Mouse (Mus musculus): ENCODE measurements around the gene Snx6. TPM values are rescaled to one million over a fixed set of nuclear protein-coding genes. Genes with fewer than 3 reads are reported as not detected.

Snx6 gene
- polyA plus RNA-seq (2014; fragmentation: Nextera tagmentation; extraction: Ambion mirVana): 218 and 226 TPM in 2 replicates

GRCm38 (mm10) chr12:54795153-54795998, at the start of gene Snx6:
Snx6 (minus strand) TSS chr12:54795703.
- ATAC-seq (ENCODE audit: insufficient read depth, low FRiP score, low TSS enrichment): peak; percentile 93
- under 1% methylated on average over 76 of the region's 76 CpGs for WGBS
- Histone ChIP-seq H3K36me3 (ENCODE audit: control insufficient read depth, insufficient read depth, low read length) (no peaks in the 10 kb centered on the region), H3K27me3 (ENCODE audit: control insufficient read depth, insufficient read depth, low read length) (no peaks in the 10 kb centered on the region), H3K4me3 (ENCODE audit: low read depth, low read length) (peak within 1 kb of the TSS; percentile 76), H3K9ac (ENCODE audit: low read length) (peak within 1 kb of the TSS; percentile 98), H3K4me2 (ENCODE audit: low read depth) (peak within 1 kb of the TSS; percentile 70), H3K27ac (ENCODE audit: low read depth, low read length) (peak within 1 kb of the TSS; percentile 73; the same call in 1 of the 2 replicates), H3K4me1 (ENCODE audit: control insufficient read depth, insufficient read depth, low read length) (peaks cover 10% of the 10 kb centered on the region), H3K9me3 (ENCODE audit: control insufficient read depth, low read length) (no peaks in the 10 kb centered on the region)
- peak; percentile 92 for DNase-seq (ENCODE audit: low spot score)

- DNase-seq (ENCODE audit: low spot score) (no peak), ATAC-seq (ENCODE audit: insufficient read depth, low FRiP score, low TSS enrichment) (no peak)
- Histone ChIP-seq H3K4me3 (ENCODE audit: low read depth, low read length) (no peak overlapping the region), H3K9me3 (ENCODE audit: control insufficient read depth, low read length) (no peaks in the 10 kb centered on the region), H3K4me1 (ENCODE audit: control insufficient read depth, insufficient read depth, low read length) (no peaks in the 10 kb centered on the region), H3K4me2 (ENCODE audit: low read depth) (no peak overlapping the region), H3K9ac (ENCODE audit: low read length) (no peak overlapping the region), H3K27ac (ENCODE audit: low read depth, low read length) (no peak overlapping the region), H3K27me3 (ENCODE audit: control insufficient read depth, insufficient read depth, low read length) (no peaks in the 10 kb centered on the region), H3K36me3 (ENCODE audit: control insufficient read depth, insufficient read depth, low read length) (no peaks in the 10 kb centered on the region)
Measured at GRCm38 (mm10) chr12:54844415-54844814, 48.9 kb upstream of the Snx6 start.

GRCm38 (mm10) chr12:54841576-54841975, 46.1 kb upstream of the Snx6 start:
- ATAC-seq (ENCODE audit: insufficient read depth, low FRiP score, low TSS enrichment) (no peak), DNase-seq (ENCODE audit: low spot score) (no peak)
- Histone ChIP-seq H3K4me1 (ENCODE audit: control insufficient read depth, insufficient read depth, low read length) (no peaks in the 10 kb centered on the region), H3K27ac (ENCODE audit: low read depth, low read length) (no peak overlapping the region), H3K9me3 (ENCODE audit: control insufficient read depth, low read length) (no peaks in the 10 kb centered on the region), H3K36me3 (ENCODE audit: control insufficient read depth, insufficient read depth, low read length) (no peaks in the 10 kb centered on the region), H3K4me3 (ENCODE audit: low read depth, low read length) (no peak overlapping the region), H3K27me3 (ENCODE audit: control insufficient read depth, insufficient read depth, low read length) (no peaks in the 10 kb centered on the region), H3K4me2 (ENCODE audit: low read depth) (no peak overlapping the region), H3K9ac (ENCODE audit: low read length) (no peak overlapping the region)
- WGBS: 78% methylated on average over 1 of the region's 1 CpGs

- ATAC-seq (ENCODE audit: insufficient read depth, low FRiP score, low TSS enrichment) (no peak), DNase-seq (ENCODE audit: low spot score) (no peak)
- H3K4me2 ChIP-seq (ENCODE audit: low read depth): no peak overlapping the region
- H3K27me3 ChIP-seq (ENCODE audit: control insufficient read depth, insufficient read depth, low read length): no peaks in the 10 kb centered on the region
- no peaks in the 10 kb centered on the region for H3K36me3 ChIP-seq (ENCODE audit: control insufficient read depth, insufficient read depth, low read length)
- H3K4me1 ChIP-seq (ENCODE audit: control insufficient read depth, insufficient read depth, low read length): no peaks in the 10 kb centered on the region; the same call in 1 of the 2 replicates
- no peak overlapping the region for H3K4me3 ChIP-seq (ENCODE audit: low read depth, low read length)
- no peak overlapping the region for H3K27ac ChIP-seq (ENCODE audit: low read depth, low read length)
- no peaks in the 10 kb centered on the region for H3K9me3 ChIP-seq (ENCODE audit: control insufficient read depth, low read length)
- 81% methylated on average over 2 of the region's 2 CpGs for WGBS
- no peak overlapping the region for H3K9ac ChIP-seq (ENCODE audit: low read length)
Measured at GRCm38 (mm10) chr12:54839815-54840214, 44.3 kb upstream of the Snx6 start.

- H3K4me2 ChIP-seq (ENCODE audit: low read depth): no peak overlapping the region
- no peak overlapping the region for H3K4me3 ChIP-seq (ENCODE audit: low read depth, low read length)
- no peaks in the 10 kb centered on the region for H3K9me3 ChIP-seq (ENCODE audit: control insufficient read depth, low read length)
- ATAC-seq (ENCODE audit: insufficient read depth, low FRiP score, low TSS enrichment): no peak
- no peak for DNase-seq (ENCODE audit: low spot score)
- H3K4me1 ChIP-seq (ENCODE audit: control insufficient read depth, insufficient read depth, low read length): no peaks in the 10 kb centered on the region; the same call in 1 of the 2 replicates
- no peaks in the 10 kb centered on the region for H3K36me3 ChIP-seq (ENCODE audit: control insufficient read depth, insufficient read depth, low read length)
- no peak overlapping the region for H3K27ac ChIP-seq (ENCODE audit: low read depth, low read length)
- H3K27me3 ChIP-seq (ENCODE audit: control insufficient read depth, insufficient read depth, low read length): no peaks in the 10 kb centered on the region
- no peak overlapping the region for H3K9ac ChIP-seq (ENCODE audit: low read length)
Measured at GRCm38 (mm10) chr12:54838931-54839330, 43.4 kb upstream of the Snx6 start.

GRCm38 (mm10) chr12:54835608-54836570, 40.4 kb upstream of the Snx6 start:
- Histone ChIP-seq H3K27me3 (ENCODE audit: control insufficient read depth, insufficient read depth, low read length) (no peaks in the 10 kb centered on the region), H3K9me3 (ENCODE audit: control insufficient read depth, low read length) (no peaks in the 10 kb centered on the region), H3K4me3 (ENCODE audit: low read depth, low read length) (no peak overlapping the region), H3K4me1 (ENCODE audit: control insufficient read depth, insufficient read depth, low read length) (no peaks in the 10 kb centered on the region; the same call in 1 of the 2 replicates), H3K36me3 (ENCODE audit: control insufficient read depth, insufficient read depth, low read length) (no peaks in the 10 kb centered on the region), H3K27ac (ENCODE audit: low read depth, low read length) (no peak overlapping the region), H3K9ac (ENCODE audit: low read length) (no peak overlapping the region), H3K4me2 (ENCODE audit: low read depth) (no peak overlapping the region)
- 82% methylated on average over 18 of the region's 18 CpGs for WGBS
- DNase-seq (ENCODE audit: low spot score) (no peak), ATAC-seq (ENCODE audit: insufficient read depth, low FRiP score, low TSS enrichment) (no peak)

- Histone ChIP-seq H3K4me1 (ENCODE audit: control insufficient read depth, insufficient read depth, low read length) (no peaks in the 10 kb centered on the region; the same call in 1 of the 2 replicates), H3K4me2 (ENCODE audit: low read depth) (peak overlapping the region; percentile 35), H3K27ac (ENCODE audit: low read depth, low read length) (0 out of 2 replicates have a peak overlapping the region, but pooled peaks have one; percentile 49), H3K9ac (ENCODE audit: low read length) (peak overlapping the region; percentile 45), H3K9me3 (ENCODE audit: control insufficient read depth, low read length) (no peaks in the 10 kb centered on the region), H3K27me3 (ENCODE audit: control insufficient read depth, insufficient read depth, low read length) (no peaks in the 10 kb centered on the region), H3K4me3 (ENCODE audit: low read depth, low read length) (peak overlapping the region; percentile 19; the same call in 1 of the 2 replicates), H3K36me3 (ENCODE audit: control insufficient read depth, insufficient read depth, low read length) (no peaks in the 10 kb centered on the region)
- DNase-seq (ENCODE audit: low spot score) (peak; percentile 78), ATAC-seq (ENCODE audit: insufficient read depth, low FRiP score, low TSS enrichment) (peak; percentile 38; the same call in 1 of the 2 replicates)
- 25% methylated on average over 11 of the region's 11 CpGs for WGBS
Measured at GRCm38 (mm10) chr12:54834925-54835447, 39.5 kb upstream of the Snx6 start.

GRCm38 (mm10) chr12:54833856-54834399, 38.4 kb upstream of the Snx6 start:
- Histone ChIP-seq H3K4me1 (ENCODE audit: control insufficient read depth, insufficient read depth, low read length) (no peaks in the 10 kb centered on the region; the same call in 1 of the 2 replicates), H3K9ac (ENCODE audit: low read length) (no peak overlapping the region), H3K27me3 (ENCODE audit: control insufficient read depth, insufficient read depth, low read length) (no peaks in the 10 kb centered on the region), H3K9me3 (ENCODE audit: control insufficient read depth, low read length) (no peaks in the 10 kb centered on the region), H3K36me3 (ENCODE audit: control insufficient read depth, insufficient read depth, low read length) (no peaks in the 10 kb centered on the region), H3K4me2 (ENCODE audit: low read depth) (no peak overlapping the region), H3K4me3 (ENCODE audit: low read depth, low read length) (no peak overlapping the region), H3K27ac (ENCODE audit: low read depth, low read length) (no peak overlapping the region)
- WGBS: 75% methylated on average over 9 of the region's 9 CpGs
- DNase-seq (ENCODE audit: low spot score) (no peak), ATAC-seq (ENCODE audit: insufficient read depth, low FRiP score, low TSS enrichment) (no peak)

Measured in neural tube, embryonic 11.5 days (tissue).